Mouse (Mus musculus): ENCODE data around the gene Tjp1. TPM values are rescaled to one million over a fixed set of nuclear protein-coding genes. Genes with fewer than 3 reads are reported as not detected.

Tjp1 gene
- polyA plus RNA-seq, 1 experiment from 2014 or later = 19.1 TPM

DNA sequence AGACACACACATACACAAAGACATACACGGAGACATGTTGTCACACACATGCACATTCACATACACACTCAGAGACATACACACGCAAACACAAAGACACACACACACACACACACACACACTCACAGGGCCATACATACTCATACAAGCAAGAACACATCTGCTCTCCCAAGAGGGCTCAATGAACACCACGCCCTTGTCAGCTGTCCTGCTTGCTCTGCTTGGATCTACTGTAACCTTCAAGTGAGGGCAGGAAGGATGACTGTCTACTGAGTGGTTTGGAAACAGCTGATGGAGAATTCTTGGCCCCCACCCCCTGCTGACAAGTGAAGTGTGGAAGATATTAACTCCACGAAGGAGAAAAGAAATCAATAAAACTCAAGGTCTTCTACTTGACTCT lies 64.1 kb downstream of the Tjp1 start:
- Histone ChIP-seq H3K4me2 (ENCODE audit: low read depth, severe bottlenecking) (no peak overlapping the region), H3K4me3 (ENCODE audit: low read depth, low read length) (no peak overlapping the region), H3K9ac (ENCODE audit: low read length) (no peak overlapping the region), H3K9me3 (ENCODE audit: control insufficient read depth, low read length) (no peaks in the 10 kb centered on the region), H3K4me1 (ENCODE audit: control insufficient read depth, insufficient read depth, low read length) (no peaks in the 10 kb centered on the region), H3K27me3 (ENCODE audit: control insufficient read depth, insufficient read depth, low read length) (no peaks in the 10 kb centered on the region), H3K27ac (replicated peaks; ENCODE audit: low read depth, low read length) (no peak overlapping the region), H3K36me3 (ENCODE audit: control insufficient read depth, insufficient read depth, low read length) (no peaks in the 10 kb centered on the region)
- WGBS = 81% methylated on average over 4 of the region's 4 CpGs
- no peak for ATAC-seq (ENCODE audit: insufficient number of reproducible peaks, low FRiP score, low TSS enrichment, low read depth)
- DNase-seq (ENCODE audit: low spot score) = no peak

DNA sequence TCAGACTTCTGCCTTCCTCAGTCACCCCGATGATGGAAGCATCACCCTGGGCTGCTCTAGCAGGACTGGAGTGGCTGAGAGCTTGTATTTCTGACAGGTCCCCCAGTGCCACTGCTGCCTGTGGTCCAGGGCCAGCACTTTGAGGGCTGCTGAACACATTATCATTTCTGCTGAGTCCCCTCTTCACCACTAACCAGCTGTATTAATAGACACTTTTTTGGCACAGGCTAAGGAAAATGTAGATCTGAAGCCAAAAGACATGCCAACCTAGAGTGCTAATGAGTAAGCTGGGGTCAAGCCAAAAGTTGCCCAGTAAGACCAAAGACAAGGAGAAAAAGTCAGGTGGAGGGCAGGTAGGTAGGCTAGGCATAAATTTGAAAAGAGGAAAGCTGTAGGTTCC lies 66.2 kb downstream of the Tjp1 start:
- Histone ChIP-seq H3K9ac (ENCODE audit: low read length) (no peak overlapping the region), H3K4me2 (ENCODE audit: low read depth, severe bottlenecking) (no peak overlapping the region), H3K4me1 (ENCODE audit: control insufficient read depth, insufficient read depth, low read length) (no peaks in the 10 kb centered on the region), H3K4me3 (ENCODE audit: low read depth, low read length) (no peak overlapping the region), H3K9me3 (ENCODE audit: control insufficient read depth, low read length) (no peaks in the 10 kb centered on the region), H3K27ac (replicated peaks; ENCODE audit: low read depth, low read length) (no peak overlapping the region), H3K27me3 (ENCODE audit: control insufficient read depth, insufficient read depth, low read length) (no peaks in the 10 kb centered on the region), H3K36me3 (ENCODE audit: control insufficient read depth, insufficient read depth, low read length) (no peaks in the 10 kb centered on the region)
- DNase-seq (ENCODE audit: low spot score) (no peak), ATAC-seq (ENCODE audit: insufficient number of reproducible peaks, low FRiP score, low TSS enrichment, low read depth) (no peak)
- WGBS = 95% methylated on average over 1 of the region's 1 CpGs

DNA sequence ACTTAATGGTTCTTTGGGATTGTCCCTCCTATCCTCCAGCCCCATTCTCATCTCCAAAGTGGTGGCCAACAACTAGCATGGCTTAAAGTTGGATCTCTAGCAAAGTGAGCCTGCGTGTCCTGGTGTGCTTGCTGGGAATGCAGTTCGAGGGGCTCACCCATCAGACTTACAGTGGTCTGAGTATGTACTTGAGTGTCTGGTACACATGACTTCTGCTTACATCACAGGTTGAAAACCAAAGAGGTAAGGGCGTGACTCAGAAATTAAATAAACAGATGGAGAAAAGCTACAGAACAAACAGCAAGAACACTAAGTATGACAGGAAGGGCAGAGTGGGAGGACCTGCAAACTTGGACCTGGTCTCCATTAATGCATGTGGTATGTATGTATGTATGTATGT lies 67.4 kb downstream of the Tjp1 start:
- Histone ChIP-seq H3K27me3 (ENCODE audit: control insufficient read depth, insufficient read depth, low read length) (no peaks in the 10 kb centered on the region), H3K36me3 (ENCODE audit: control insufficient read depth, insufficient read depth, low read length) (no peaks in the 10 kb centered on the region), H3K4me1 (ENCODE audit: control insufficient read depth, insufficient read depth, low read length) (no peaks in the 10 kb centered on the region), H3K27ac (replicated peaks; ENCODE audit: low read depth, low read length) (no peak overlapping the region), H3K9ac (ENCODE audit: low read length) (no peak overlapping the region), H3K4me2 (ENCODE audit: low read depth, severe bottlenecking) (no peak overlapping the region), H3K9me3 (ENCODE audit: control insufficient read depth, low read length) (no peaks in the 10 kb centered on the region), H3K4me3 (ENCODE audit: low read depth, low read length) (no peak overlapping the region)
- ATAC-seq (ENCODE audit: insufficient number of reproducible peaks, low FRiP score, low TSS enrichment, low read depth) (no peak), DNase-seq (ENCODE audit: low spot score) (no peak)
- WGBS = 83% methylated on average over 3 of the region's 3 CpGs

DNA sequence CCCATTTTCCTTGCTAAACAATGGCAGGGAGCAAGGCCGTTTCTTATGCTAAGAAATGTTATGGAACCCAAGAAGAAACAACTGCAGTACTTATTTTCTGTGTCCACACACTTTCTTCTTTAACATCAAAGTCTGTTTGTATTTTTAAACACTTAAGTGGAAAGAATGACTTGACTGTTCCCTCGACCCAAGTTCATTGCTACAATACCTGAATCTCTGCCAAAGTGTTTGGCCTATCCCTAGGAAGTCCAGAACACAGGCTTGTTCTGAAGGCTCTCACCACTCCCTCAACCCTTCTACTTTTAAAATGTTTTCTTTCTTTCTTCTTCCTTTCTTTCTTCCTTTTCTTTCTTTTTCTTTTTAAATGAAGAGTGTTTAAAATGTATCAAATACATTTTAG lies 71.5 kb downstream of the Tjp1 start:
- no peak overlapping the region for H3K4me3 ChIP-seq (ENCODE audit: low read depth, low read length)
- 61% methylated on average over 2 of the region's 2 CpGs for WGBS
- H3K36me3 ChIP-seq (ENCODE audit: control insufficient read depth, insufficient read depth, low read length) = no peaks in the 10 kb centered on the region
- DNase-seq (ENCODE audit: low spot score) (no peak), ATAC-seq (ENCODE audit: insufficient number of reproducible peaks, low FRiP score, low TSS enrichment, low read depth) (no peak)
- no peaks in the 10 kb centered on the region for H3K4me1 ChIP-seq (ENCODE audit: control insufficient read depth, insufficient read depth, low read length)
- H3K9ac ChIP-seq (ENCODE audit: low read length) = no peak overlapping the region
- H3K4me2 ChIP-seq (ENCODE audit: low read depth, severe bottlenecking) = no peak overlapping the region
- no peaks in the 10 kb centered on the region for H3K9me3 ChIP-seq (ENCODE audit: control insufficient read depth, low read length)
- H3K27me3 ChIP-seq (ENCODE audit: control insufficient read depth, insufficient read depth, low read length) = no peaks in the 10 kb centered on the region
- no peak overlapping the region for H3K27ac ChIP-seq (replicated peaks; ENCODE audit: low read depth, low read length)

DNA sequence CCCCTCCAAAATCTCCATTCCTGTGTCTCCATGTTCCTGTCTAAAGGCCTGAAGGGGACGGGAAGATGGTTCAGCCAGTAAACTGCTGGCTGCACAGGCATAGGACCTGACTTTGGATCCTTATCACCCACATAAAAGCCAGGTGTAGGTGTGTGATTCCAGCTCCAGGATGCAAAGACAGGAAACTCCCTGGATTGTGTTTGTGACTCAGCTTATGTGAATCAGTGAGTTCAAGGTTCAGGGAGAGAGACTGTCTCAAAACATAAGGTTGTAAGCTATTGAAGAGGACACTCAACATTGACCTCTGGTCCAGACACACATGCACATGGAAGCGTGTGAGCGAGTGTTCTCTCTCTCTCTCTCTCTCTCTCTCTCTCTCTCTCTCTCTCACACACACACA lies 72.4 kb downstream of the Tjp1 start:
- DNase-seq (ENCODE audit: low spot score) = no peak
- Histone ChIP-seq H3K4me1 (ENCODE audit: control insufficient read depth, insufficient read depth, low read length) (no peaks in the 10 kb centered on the region), H3K4me3 (ENCODE audit: low read depth, low read length) (no peak overlapping the region), H3K9me3 (ENCODE audit: control insufficient read depth, low read length) (no peaks in the 10 kb centered on the region), H3K4me2 (ENCODE audit: low read depth, severe bottlenecking) (no peak overlapping the region), H3K27me3 (ENCODE audit: control insufficient read depth, insufficient read depth, low read length) (no peaks in the 10 kb centered on the region), H3K9ac (ENCODE audit: low read length) (no peak overlapping the region), H3K27ac (replicated peaks; ENCODE audit: low read depth, low read length) (no peak overlapping the region), H3K36me3 (ENCODE audit: control insufficient read depth, insufficient read depth, low read length) (no peaks in the 10 kb centered on the region)
- WGBS = 93% methylated on average over 3 of the region's 3 CpGs
- no peak for ATAC-seq (ENCODE audit: insufficient number of reproducible peaks, low FRiP score, low TSS enrichment, low read depth)

DNA sequence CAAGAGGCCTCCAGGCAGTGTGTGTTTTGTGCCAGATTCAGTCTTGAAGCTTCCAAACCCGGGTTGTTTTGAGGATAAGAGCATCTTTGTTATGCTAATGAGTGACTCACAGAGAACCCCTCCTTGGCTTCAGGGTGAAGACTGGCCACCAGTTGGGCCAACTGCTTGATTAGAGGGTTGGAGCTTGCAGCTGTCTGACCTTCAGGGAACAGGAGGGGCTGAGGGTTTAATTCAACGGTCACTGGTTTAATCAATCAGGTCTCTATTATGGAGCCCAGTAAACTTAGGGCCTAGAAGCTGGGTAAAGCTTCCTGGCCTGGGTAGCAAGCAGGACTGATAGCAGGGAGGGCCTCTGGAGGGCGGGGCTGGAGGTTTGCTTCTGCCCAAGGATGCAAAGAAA lies 73.3 kb downstream of the Tjp1 start:
- Histone ChIP-seq H3K27ac (replicated peaks; ENCODE audit: low read depth, low read length) (no peak overlapping the region), H3K27me3 (ENCODE audit: control insufficient read depth, insufficient read depth, low read length) (no peaks in the 10 kb centered on the region), H3K9me3 (ENCODE audit: control insufficient read depth, low read length) (no peaks in the 10 kb centered on the region), H3K4me2 (ENCODE audit: low read depth, severe bottlenecking) (no peak overlapping the region), H3K36me3 (ENCODE audit: control insufficient read depth, insufficient read depth, low read length) (no peaks in the 10 kb centered on the region), H3K4me1 (ENCODE audit: control insufficient read depth, insufficient read depth, low read length) (no peaks in the 10 kb centered on the region), H3K9ac (ENCODE audit: low read length) (no peak overlapping the region), H3K4me3 (ENCODE audit: low read depth, low read length) (no peak overlapping the region)
- ATAC-seq (ENCODE audit: insufficient number of reproducible peaks, low FRiP score, low TSS enrichment, low read depth) = no peak
- 42% methylated on average over 3 of the region's 3 CpGs for WGBS
- no peak for DNase-seq (ENCODE audit: low spot score)

DNA sequence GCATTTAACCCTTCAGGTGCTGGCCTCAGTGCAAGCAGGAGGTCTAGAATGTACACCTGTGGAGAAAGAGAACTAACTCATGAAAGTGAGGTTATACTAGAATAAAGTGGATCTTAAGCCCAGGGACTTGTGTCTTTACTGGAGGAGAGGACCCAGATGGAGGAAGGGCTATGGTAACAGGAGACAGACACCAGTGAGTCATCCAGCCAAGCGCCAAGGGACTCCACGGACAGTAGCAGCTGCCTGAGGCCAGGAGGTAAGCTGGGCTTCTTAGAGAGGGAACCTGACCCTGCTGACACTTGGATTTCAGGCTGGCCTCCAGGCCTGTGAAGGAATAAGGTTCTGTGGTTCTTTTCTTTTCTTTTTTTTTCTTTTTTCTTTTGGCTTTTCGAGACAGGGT lies 75.3 kb downstream of the Tjp1 start:
- 74% methylated on average over 3 of the region's 3 CpGs for WGBS
- no peaks in the 10 kb centered on the region for H3K36me3 ChIP-seq (ENCODE audit: control insufficient read depth, insufficient read depth, low read length)
- ATAC-seq (ENCODE audit: insufficient number of reproducible peaks, low FRiP score, low TSS enrichment, low read depth) (no peak), DNase-seq (ENCODE audit: low spot score) (no peak)
- H3K4me2 ChIP-seq (ENCODE audit: low read depth, severe bottlenecking) = no peak overlapping the region
- no peak overlapping the region for H3K9ac ChIP-seq (ENCODE audit: low read length)
- no peak overlapping the region for H3K4me3 ChIP-seq (ENCODE audit: low read depth, low read length)
- H3K27me3 ChIP-seq (ENCODE audit: control insufficient read depth, insufficient read depth, low read length) = no peaks in the 10 kb centered on the region
- no peaks in the 10 kb centered on the region for H3K4me1 ChIP-seq (ENCODE audit: control insufficient read depth, insufficient read depth, low read length)
- H3K27ac ChIP-seq (replicated peaks; ENCODE audit: low read depth, low read length) = no peak overlapping the region
- H3K9me3 ChIP-seq (ENCODE audit: control insufficient read depth, low read length) = no peaks in the 10 kb centered on the region

DNA sequence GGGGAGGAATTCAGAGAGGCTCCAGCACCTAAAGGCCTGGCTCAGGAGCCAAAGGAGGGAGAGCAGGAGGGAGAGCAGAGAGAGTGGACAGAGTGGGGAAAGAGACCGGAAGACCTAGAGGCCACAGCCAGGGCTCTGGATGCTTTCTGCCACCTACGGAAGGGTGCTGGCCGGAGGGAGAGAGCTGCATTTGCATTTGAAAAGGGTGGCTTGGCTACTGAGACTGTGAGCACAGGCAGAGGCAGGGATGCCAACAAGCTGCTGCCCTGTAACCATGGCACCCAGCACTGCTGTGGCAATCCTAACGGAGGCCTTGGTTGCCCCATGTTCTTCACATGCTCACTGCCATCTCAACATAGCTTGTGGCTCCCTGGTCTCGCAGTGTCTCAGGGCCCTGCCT lies 77.4 kb downstream of the Tjp1 start:
- Histone ChIP-seq H3K4me2 (ENCODE audit: low read depth, severe bottlenecking) (no peak overlapping the region), H3K27me3 (ENCODE audit: control insufficient read depth, insufficient read depth, low read length) (no peaks in the 10 kb centered on the region), H3K4me3 (ENCODE audit: low read depth, low read length) (no peak overlapping the region), H3K9me3 (ENCODE audit: control insufficient read depth, low read length) (no peaks in the 10 kb centered on the region), H3K36me3 (ENCODE audit: control insufficient read depth, insufficient read depth, low read length) (no peaks in the 10 kb centered on the region), H3K4me1 (ENCODE audit: control insufficient read depth, insufficient read depth, low read length) (no peaks in the 10 kb centered on the region), H3K9ac (ENCODE audit: low read length) (no peak overlapping the region), H3K27ac (replicated peaks; ENCODE audit: low read depth, low read length) (no peak overlapping the region)
- WGBS = 51% methylated on average over 5 of the region's 5 CpGs
- DNase-seq (ENCODE audit: low spot score) = no peak
- no peak for ATAC-seq (ENCODE audit: insufficient number of reproducible peaks, low FRiP score, low TSS enrichment, low read depth)

DNA sequence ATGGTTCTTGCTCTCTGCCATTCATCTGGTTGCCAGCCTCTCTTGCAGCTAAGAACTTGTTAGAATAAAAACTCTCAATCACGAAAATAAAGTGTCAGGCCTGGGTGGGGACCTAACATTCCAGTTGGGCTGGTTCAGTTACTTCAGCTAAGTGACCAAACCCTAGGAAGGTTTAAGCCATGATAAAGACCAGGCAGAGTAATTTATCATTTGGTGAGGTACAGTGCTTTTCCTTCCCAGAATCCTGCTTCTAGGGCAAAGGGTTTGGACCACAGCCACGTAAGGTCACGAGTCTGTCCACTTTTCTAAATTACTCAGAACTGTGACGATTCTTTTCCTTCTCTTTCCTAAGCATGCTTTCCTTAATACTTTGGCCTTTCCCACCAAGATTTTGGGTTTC lies 86.1 kb downstream of the Tjp1 start:
- WGBS = 89% methylated on average over 4 of the region's 4 CpGs
- Histone ChIP-seq H3K9me3 (ENCODE audit: control insufficient read depth, low read length) (no peaks in the 10 kb centered on the region), H3K4me3 (ENCODE audit: low read depth, low read length) (no peak overlapping the region), H3K4me1 (ENCODE audit: control insufficient read depth, insufficient read depth, low read length) (no peaks in the 10 kb centered on the region), H3K27ac (replicated peaks; ENCODE audit: low read depth, low read length) (no peak overlapping the region), H3K4me2 (ENCODE audit: low read depth, severe bottlenecking) (no peak overlapping the region), H3K36me3 (ENCODE audit: control insufficient read depth, insufficient read depth, low read length) (no peaks in the 10 kb centered on the region), H3K27me3 (ENCODE audit: control insufficient read depth, insufficient read depth, low read length) (no peaks in the 10 kb centered on the region), H3K9ac (ENCODE audit: low read length) (no peak overlapping the region)
- no peak for DNase-seq (ENCODE audit: low spot score)
- no peak for ATAC-seq (ENCODE audit: insufficient number of reproducible peaks, low FRiP score, low TSS enrichment, low read depth)
